Mouse (Mus musculus): Measurements from ENCODE around the gene Rnf222. TPM values are rescaled to one million over a fixed set of nuclear protein-coding genes. Genes with fewer than 3 reads are reported as not detected.

Rnf222 gene
- total and polyA plus RNA-seq, 3 experiments = 0.23 to 0.28 TPM; not detected in 1

DNA sequence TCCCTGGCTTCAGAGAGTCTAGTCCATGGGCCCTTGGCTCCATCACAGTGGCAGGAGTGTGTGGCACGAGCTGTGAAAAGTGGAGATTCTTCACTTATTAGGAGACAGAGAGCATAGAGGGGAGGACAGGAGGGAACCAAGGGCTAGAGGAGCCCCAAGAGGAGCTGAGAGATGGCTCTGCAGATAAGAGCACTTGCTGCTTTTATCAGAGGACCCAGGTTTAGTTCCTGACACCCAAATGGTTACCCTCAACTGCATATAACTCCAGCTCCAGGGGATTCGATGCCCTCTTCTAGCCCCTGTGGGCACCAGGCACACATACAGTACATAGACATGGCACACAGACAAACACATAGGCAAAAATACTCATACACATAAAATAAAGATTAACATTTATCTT, 36.4 kb downstream of the Rnf222 start:
- peaks cover 0 to 8% of the 10 kb centered on the region in 2 experiments; a peak in 2 of 4 replicates for H3K36me3 ChIP-seq (ENCODE audit: control insufficient read depth in 1 of 2, insufficient read depth in 2 of 2, low read length in 2 of 2)
- DNase-seq (ENCODE audit: low read depth, low spot score) = peak; percentile 60
- H3K27me3 ChIP-seq (ENCODE audit: control insufficient read depth in 1 of 2, insufficient read depth in 2 of 2, low read length in 2 of 2) = no peaks in the 10 kb centered on the region; a peak in 1 of 4 replicates
- no peak overlapping the region for H3K27ac ChIP-seq (ENCODE audit: control insufficient read depth, low read depth, low read length)
- H3K4me1 ChIP-seq (ENCODE audit: control insufficient read depth in 1 of 2, insufficient read depth in 2 of 2, low read length in 2 of 2) = peaks cover 9 to 12% of the 10 kb centered on the region in 2 experiments
- no peaks in the 10 kb centered on the region for H3K79me2 ChIP-seq (ENCODE audit: control insufficient read depth, insufficient read depth, low read length, poor library complexity)
- TF ChIP-seq GABPA (IDR thresholded peaks at IDR 0.05; ENCODE audit: low read depth, low read length) = no peak
- peak; percentile 90 for TF ChIP-seq GATA1 (IDR thresholded peaks at IDR 0.05; ENCODE audit: low read depth, low read length)
- TF ChIP-seq EP300 (IDR thresholded peaks at IDR 0.05; ENCODE audit: low read depth in 1 of 2, low read length in 2 of 2) = peak; percentile 76 to 78
- TF ChIP-seq CHD2 (IDR thresholded peaks at IDR 0.05; ENCODE audit: low read length) = no peak
- TF ChIP-seq MYB (IDR thresholded peaks at IDR 0.05; ENCODE audit: low read depth, low read length) = peak; percentile 72
- TF ChIP-seq TCF12 (IDR thresholded peaks at IDR 0.05; ENCODE audit: low read depth, low read length) = peak; percentile 75
- TF ChIP-seq ZMIZ1 (IDR thresholded peaks at IDR 0.05; ENCODE audit: low read depth, low read length) = no peak
- peak; percentile 18; the same call in 1 of the 2 replicates for TF ChIP-seq TAL1 (IDR thresholded peaks at IDR 0.05; ENCODE audit: low read length)
- TF ChIP-seq ETS1 (IDR thresholded peaks at IDR 0.05; ENCODE audit: low read depth, low read length) = peak; percentile 39; the same call in 1 of the 2 replicates
- TF ChIP-seq MAFK (IDR thresholded peaks at IDR 0.05; ENCODE audit: borderline replicate concordance, low read depth, low read length) = no peak
- TF ChIP-seq RCOR1 (IDR thresholded peaks at IDR 0.05; ENCODE audit: low read depth, low read length) = peak; percentile 28; the same call in 1 of the 2 replicates
- no peak for TF ChIP-seq MAX (IDR thresholded peaks at IDR 0.05; ENCODE audit: low read length)
- no peak for TF ChIP-seq BHLHE40 (IDR thresholded peaks at IDR 0.05; ENCODE audit: borderline replicate concordance, low read depth, low read length)
- peak overlapping the region in 1 of 2 experiments; percentile 35; a peak in 1 of 4 replicates for H3K4me3 ChIP-seq (ENCODE audit: control insufficient read depth in 1 of 2, insufficient read depth in 1 of 2, low read depth in 2 of 2, low read length in 2 of 2)
- H3K9ac ChIP-seq (ENCODE audit: control insufficient read depth, low read depth, low read length, poor library complexity, severe bottlenecking) = no peak overlapping the region
- no peaks in the 10 kb centered on the region for H3K9me3 ChIP-seq (replicated peaks; ENCODE audit: insufficient read depth, low read length)

DNA sequence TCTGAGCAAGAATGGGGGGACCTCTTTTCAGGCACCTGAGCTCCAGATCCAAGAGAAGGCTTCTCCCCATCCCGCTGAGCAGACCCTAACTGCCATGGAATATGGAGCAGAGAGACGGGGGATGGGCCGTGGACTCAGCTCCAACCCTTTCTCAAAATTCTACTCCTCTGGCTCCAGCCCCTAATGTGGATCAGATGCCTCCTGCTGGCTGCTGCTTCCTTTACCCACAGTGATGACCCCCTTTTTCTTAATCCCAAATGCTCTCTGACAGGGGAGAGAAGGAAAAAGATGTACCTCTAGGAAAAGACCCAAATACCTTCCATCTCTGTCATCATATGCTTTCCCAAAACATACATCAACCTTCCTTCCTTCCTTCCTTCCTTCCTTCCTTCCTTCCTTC, 38.6 kb downstream of the Rnf222 start, which contains the start of gene Odf4:
Odf4 (minus strand) TSS at position 101 of the 400 bp plus-strand sequence.
- H3K27me3 ChIP-seq (ENCODE audit: control insufficient read depth in 1 of 2, insufficient read depth in 2 of 2, low read length in 2 of 2) = no peaks in the 10 kb centered on the region; a peak in 1 of 4 replicates
- peaks cover 6 to 9% of the 10 kb centered on the region in 2 experiments for H3K4me1 ChIP-seq (ENCODE audit: control insufficient read depth in 1 of 2, insufficient read depth in 2 of 2, low read length in 2 of 2)
- no peak for TF ChIP-seq USF2 (IDR thresholded peaks at IDR 0.05; ENCODE audit: borderline replicate concordance in 1 of 2, insufficient read depth in 1 of 2, low read depth in 1 of 2, low read length in 2 of 2)
- no peak for TF ChIP-seq KAT2A (conservative IDR thresholded peaks at IDR 0.05; ENCODE audit: low read depth, low read length)
- TF ChIP-seq MYB (IDR thresholded peaks at IDR 0.05; ENCODE audit: low read depth, low read length) = no peak
- no peak for TF ChIP-seq CHD1 (IDR thresholded peaks at IDR 0.05; ENCODE audit: low read depth, low read length)
- no peak for TF ChIP-seq BHLHE40 (IDR thresholded peaks at IDR 0.05; ENCODE audit: borderline replicate concordance, low read depth, low read length)
- H3K27ac ChIP-seq (ENCODE audit: control insufficient read depth, low read depth, low read length) = no peak within 1 kb of the TSS
- no peak within 1 kb of the TSS for H3K9ac ChIP-seq (ENCODE audit: control insufficient read depth, low read depth, low read length, poor library complexity, severe bottlenecking)
- H3K9me3 ChIP-seq (replicated peaks; ENCODE audit: insufficient read depth, low read length) = no peaks in the 10 kb centered on the region
- no peak for DNase-seq (ENCODE audit: low read depth, low spot score)
- peaks cover 0 to 8% of the 10 kb centered on the region in 2 experiments; a peak in 2 of 4 replicates for H3K36me3 ChIP-seq (ENCODE audit: control insufficient read depth in 1 of 2, insufficient read depth in 2 of 2, low read length in 2 of 2)
- no peak within 1 kb of the TSS for H3K4me3 ChIP-seq (ENCODE audit: control insufficient read depth in 1 of 2, insufficient read depth in 1 of 2, low read depth in 2 of 2, low read length in 2 of 2)
- no peaks in the 10 kb centered on the region for H3K79me2 ChIP-seq (ENCODE audit: control insufficient read depth, insufficient read depth, low read length, poor library complexity)

All from MEL (cell line).